Comparison of ENCODE assay signal across 8 mouse cellular contexts in genomic region chr13:21944926-21945740, GRCm38 (mm10). TPM values are rescaled to one million over a fixed set of nuclear protein-coding genes. Genes with fewer than 3 reads are reported as not detected.
DNase-seq lines count a peak whose midpoint lies in the region; ATAC-seq lines count a peak whose summit lies in the region.

Zfp184 (plus strand) TSS chr13:21945094.

- no peaks in the 10 kb centered on the region for H3K27me3 ChIP-seq in heart, embryonic 14.5 days (ENCODE audit: control insufficient read depth, insufficient read depth, low read length)
- no peaks in the 10 kb centered on the region for H3K27me3 ChIP-seq in liver, embryonic 12.5 days (replicated peaks)
- no peaks in the 10 kb centered on the region for H3K27me3 ChIP-seq in stomach, embryonic 14.5 days (ENCODE audit: control insufficient read depth, insufficient read depth, low read length)

- H3K4me3 ChIP-seq in heart, embryonic 14.5 days (ENCODE audit: control insufficient read depth in 1 of 2, insufficient read depth in 1 of 2, low read depth in 1 of 2, low read length in 2 of 2) = peak within 1 kb of the TSS; percentile 61 to 70
- peak within 1 kb of the TSS; percentile 78 for H3K4me3 ChIP-seq in liver, embryonic 12.5 days
- H3K4me3 ChIP-seq in stomach, embryonic 14.5 days (ENCODE audit: low read depth, low read length) = peak within 1 kb of the TSS; percentile 55

- H3K9ac ChIP-seq in heart, embryonic 14.5 days (ENCODE audit: low read length) = peak within 1 kb of the TSS; percentile 83
- H3K9ac ChIP-seq in liver, embryonic 12.5 days = peak within 1 kb of the TSS; percentile 73
- H3K9ac ChIP-seq in stomach, embryonic 14.5 days (replicated peaks; ENCODE audit: low read depth, low read length) = peak within 1 kb of the TSS; percentile 59

- under 1% methylated on average over 50 of the region's 50 CpGs for WGBS in heart, embryonic 14.5 days
- under 1% methylated on average over 50 of the region's 50 CpGs for WGBS in liver, embryonic 12.5 days (ENCODE audit: insufficient replicate concordance)
- 0% methylated on average over 50 of the region's 50 CpGs for WGBS in stomach, embryonic 14.5 days

- no peaks in the 10 kb centered on the region; a peak in 1 of 4 replicates for H3K4me1 ChIP-seq in heart, embryonic 14.5 days (ENCODE audit: control insufficient read depth in 2 of 2, insufficient read depth in 2 of 2, low read length in 2 of 2)
- peaks cover 23% of the 10 kb centered on the region for H3K4me1 ChIP-seq in liver, embryonic 12.5 days
- H3K4me1 ChIP-seq in stomach, embryonic 14.5 days (ENCODE audit: control insufficient read depth, insufficient read depth, low read length) = peaks cover 3% of the 10 kb centered on the region; the same call in 1 of the 2 replicates

- DNase-seq in CD8-positive naive resting alpha-beta T cell, adult 2 months (ENCODE audit: low read depth in 2 of 2, low spot score in 2 of 2) = peak; percentile 76 to 83
- DNase-seq in c-Kit-negative CD71-positive TER-119-positive erythroid progenitor cells, embryonic 14.5 days (ENCODE audit: low read depth, low spot score) = peak; percentile 56
- DNase-seq in fibroblast of lung, adult 2 months (ENCODE audit: low read depth) = peak; percentile 86
- peak; percentile 93 for DNase-seq in kidney, postnatal 14 days
- peak; percentile 78 to 80 for DNase-seq in natural killer cell, adult 2 months (ENCODE audit: low spot score in 2 of 2)

- peak within 1 kb of the TSS; percentile 65 to 72 for H3K27ac ChIP-seq in heart, embryonic 14.5 days (replicated peaks in 1 of 2; ENCODE audit: control insufficient read depth in 1 of 2, insufficient read depth in 1 of 2, low read depth in 2 of 2, low read length in 2 of 2)
- H3K27ac ChIP-seq in liver, embryonic 12.5 days = peak within 1 kb of the TSS; percentile 30; the same call in 1 of the 2 replicates
- H3K27ac ChIP-seq in stomach, embryonic 14.5 days (ENCODE audit: low read length) = peak within 1 kb of the TSS; percentile 67

- peak within 1 kb of the TSS; percentile 84 for H3K4me2 ChIP-seq in heart, embryonic 14.5 days (ENCODE audit: low read length)
- peak within 1 kb of the TSS; percentile 92 for H3K4me2 ChIP-seq in liver, embryonic 12.5 days
- peak within 1 kb of the TSS; percentile 76 for H3K4me2 ChIP-seq in stomach, embryonic 14.5 days (replicated peaks; ENCODE audit: low read depth, low read length)

- peak; percentile 90 for ATAC-seq in heart, embryonic 14.5 days (ENCODE audit: insufficient number of reproducible peaks, insufficient read depth, low FRiP score, low read depth)
- peak; percentile 65 for ATAC-seq in liver, embryonic 12.5 days
- ATAC-seq in stomach, embryonic 14.5 days (ENCODE audit: insufficient number of reproducible peaks, insufficient read depth, low FRiP score, low read depth) = peak; percentile 91

- peaks cover 25% of the 10 kb centered on the region for H3K36me3 ChIP-seq in heart, embryonic 14.5 days (ENCODE audit: control insufficient read depth, insufficient read depth, low read length)
- H3K36me3 ChIP-seq in liver, embryonic 12.5 days = 0 out of 2 replicates have a peak, but pooled peaks cover 6% of the 10 kb centered on the region
- peaks cover 12% of the 10 kb centered on the region; the same call in 1 of the 2 replicates for H3K36me3 ChIP-seq in stomach, embryonic 14.5 days (ENCODE audit: control insufficient read depth, insufficient read depth, low read length)

- H3K9me3 ChIP-seq in heart, embryonic 14.5 days (ENCODE audit: control insufficient read depth, low read length) = no peaks in the 10 kb centered on the region
- no peaks in the 10 kb centered on the region for H3K9me3 ChIP-seq in liver, embryonic 12.5 days (replicated peaks)
- no peaks in the 10 kb centered on the region for H3K9me3 ChIP-seq in stomach, embryonic 14.5 days (ENCODE audit: control insufficient read depth, low read depth, low read length)

RNA-seq across cellular contexts. Expression of gene Zfp184, which starts in this region (rescaled TPM):
- 6.0 and 7.1 TPM in 2 replicates for polyA plus RNA-seq in heart, embryonic 14.5 days (2014; fragmentation: Nextera tagmentation; extraction: Ambion mirVana)
- polyA plus RNA-seq in liver, embryonic 12.5 days (2016; fragmentation: Nextera tagmentation; extraction: Ambion mirVana) = 1.9 and 2.5 TPM in 2 replicates
- polyA plus RNA-seq in stomach, embryonic 14.5 days (2014; fragmentation: Nextera tagmentation; extraction: Ambion mirVana) = 16.5 and 16.8 TPM in 2 replicates

Comparison
In these comparisons a context has a peak if more than half of its experiments do, and no peak if none do; other contexts are left out.
1. Peak in every context shown above with its lines: DNase-seq, ATAC-seq, H3K4me3 ChIP-seq and H3K27ac ChIP-seq.